Mouse (Mus musculus): ENCODE results near the gene Lifr. TPM values are rescaled to one million over a fixed set of nuclear protein-coding genes. Genes with fewer than 3 reads are reported as not detected.

Lifr gene
- polyA plus RNA-seq, 1 experiment from 2014 or later: 2.0 TPM

DNA sequence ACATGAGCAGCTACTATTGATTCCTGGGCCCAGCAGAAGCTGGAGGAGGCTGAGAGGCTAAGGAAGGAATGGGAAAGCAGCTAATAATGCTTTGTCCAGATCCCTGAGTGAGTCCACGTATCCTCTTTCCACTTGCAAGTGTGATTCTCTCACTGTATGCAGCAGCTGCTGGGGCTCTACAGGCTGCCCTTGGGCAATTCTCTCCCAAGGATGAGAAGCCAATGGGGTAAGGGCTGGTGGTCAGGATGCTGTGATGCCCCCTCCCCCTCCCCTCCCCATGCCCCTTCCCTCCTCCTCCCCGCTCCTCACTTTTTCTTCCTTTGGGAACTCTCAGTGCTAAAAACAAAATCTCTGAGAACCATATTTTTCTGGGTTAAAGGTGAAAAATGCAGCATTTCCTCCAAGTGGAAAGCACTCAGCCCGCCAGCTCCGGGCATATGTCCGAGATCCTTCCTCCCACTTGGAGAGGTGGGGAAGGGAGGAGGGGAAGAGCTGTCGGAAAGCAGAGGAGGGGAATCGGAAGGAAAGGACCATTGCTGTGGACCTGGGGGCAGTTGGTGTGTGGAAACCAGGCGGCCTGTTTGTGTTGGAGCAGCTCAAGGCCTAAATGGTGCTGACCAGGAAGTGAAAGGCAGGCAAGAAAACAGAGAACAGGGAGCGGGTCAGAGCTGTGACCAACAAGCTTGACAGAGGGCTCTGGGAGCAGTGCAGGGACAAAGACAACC, 113.4 kb downstream of the Lifr start:
- Histone ChIP-seq H3K4me3 (ENCODE audit: inconsistent target) (no peak overlapping the region), H3K36me3 (ENCODE audit: inconsistent target) (no peaks in the 10 kb centered on the region), H3K27ac (no peak overlapping the region), H3K79me2 (ENCODE audit: inconsistent target) (no peaks in the 10 kb centered on the region)
- WGBS (ENCODE audit: missing documents): 51% methylated on average over 8 of the region's 9 CpGs

- Histone ChIP-seq H3K36me3 (ENCODE audit: inconsistent target) (no peaks in the 10 kb centered on the region), H3K4me3 (ENCODE audit: inconsistent target) (no peak overlapping the region), H3K27ac (no peak overlapping the region), H3K79me2 (ENCODE audit: inconsistent target) (no peaks in the 10 kb centered on the region)
- 85% methylated on average over 13 of the region's 13 CpGs for WGBS (ENCODE audit: missing documents)
These were observed 114.5 kb downstream of the Lifr start for GRCm38 (mm10) chr15:7204917-7205316.

DNA sequence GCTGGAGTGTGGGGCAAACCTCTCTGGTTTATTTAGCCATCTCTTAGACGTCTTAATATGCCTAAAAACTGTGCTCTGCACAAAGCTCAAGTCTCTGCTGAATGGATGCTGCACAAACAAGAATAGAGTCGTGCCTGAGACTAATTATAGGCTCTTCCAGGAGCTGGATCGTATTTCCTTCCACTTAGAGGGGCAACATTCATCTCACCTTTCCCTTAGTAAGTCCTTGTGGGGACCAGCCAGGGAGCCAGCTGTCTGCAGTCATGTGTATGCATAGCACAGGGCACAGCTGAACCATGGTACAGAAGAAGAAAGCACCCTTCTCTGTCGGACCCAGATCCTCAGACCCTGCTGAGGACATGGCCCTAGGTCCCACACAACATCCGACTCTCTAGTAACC, 115.7 kb downstream of the Lifr start:
- no peaks in the 10 kb centered on the region for H3K36me3 ChIP-seq (ENCODE audit: inconsistent target)

GRCm38 (mm10) chr15:7207292-7207691, 116.9 kb downstream of the Lifr start:
- 91% methylated on average over 7 of the region's 7 CpGs for WGBS (ENCODE audit: missing documents)
- Histone ChIP-seq H3K36me3 (ENCODE audit: inconsistent target) (no peaks in the 10 kb centered on the region), H3K79me2 (ENCODE audit: inconsistent target) (no peaks in the 10 kb centered on the region), H3K27ac (no peak overlapping the region), H3K4me3 (ENCODE audit: inconsistent target) (no peak overlapping the region)

More for the DNA sequence above, 115.7 kb downstream of the Lifr start:
- Histone ChIP-seq H3K79me2 (ENCODE audit: inconsistent target) (no peaks in the 10 kb centered on the region), H3K27ac (no peak overlapping the region), H3K4me3 (ENCODE audit: inconsistent target) (no peak overlapping the region)
- WGBS (ENCODE audit: missing documents): 60% methylated on average over 5 of the region's 5 CpGs

GRCm38 (mm10) chr15:7208180-7208579, 117.8 kb downstream of the Lifr start:
- WGBS (ENCODE audit: missing documents): 64% methylated on average over 9 of the region's 9 CpGs
- Histone ChIP-seq H3K36me3 (ENCODE audit: inconsistent target) (no peaks in the 10 kb centered on the region), H3K79me2 (ENCODE audit: inconsistent target) (no peaks in the 10 kb centered on the region), H3K4me3 (ENCODE audit: inconsistent target) (no peak overlapping the region), H3K27ac (no peak overlapping the region)

DNA sequence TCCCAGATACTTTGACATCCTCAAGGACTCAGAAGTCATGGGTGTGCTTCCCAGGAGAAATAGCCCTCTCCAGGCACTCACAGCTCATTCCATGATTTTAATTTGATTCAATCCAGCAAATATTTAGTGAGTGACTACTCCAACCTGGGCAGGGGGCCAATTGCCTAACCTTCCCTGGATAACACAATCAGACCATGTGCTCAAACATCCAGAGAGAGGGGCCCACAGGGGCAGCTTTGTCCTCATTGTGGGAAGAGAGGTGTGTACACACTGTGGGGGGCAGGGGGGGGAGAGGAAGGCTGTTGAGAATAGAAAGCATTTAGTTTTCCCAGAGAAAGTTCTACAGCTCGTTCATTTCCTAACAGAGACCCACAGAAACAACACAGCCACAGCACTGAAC, 123.3 kb downstream of the Lifr start:
- Histone ChIP-seq H3K4me3 (ENCODE audit: inconsistent target) (no peak overlapping the region), H3K79me2 (ENCODE audit: inconsistent target) (no peaks in the 10 kb centered on the region), H3K36me3 (ENCODE audit: inconsistent target) (no peaks in the 10 kb centered on the region), H3K27ac (no peak overlapping the region)
- WGBS (ENCODE audit: missing documents): 17% methylated on average over 1 of the region's 1 CpGs

GRCm38 (mm10) chr15:7215845-7216244, 125.4 kb downstream of the Lifr start:
- Histone ChIP-seq H3K79me2 (ENCODE audit: inconsistent target) (no peaks in the 10 kb centered on the region), H3K4me3 (ENCODE audit: inconsistent target) (no peak overlapping the region), H3K27ac (no peak overlapping the region), H3K36me3 (ENCODE audit: inconsistent target) (no peaks in the 10 kb centered on the region)
- 89% methylated on average over 3 of the region's 3 CpGs for WGBS (ENCODE audit: missing documents)

GRCm38 (mm10) chr15:7216581-7217272, 126.3 kb downstream of the Lifr start:
- no peaks in the 10 kb centered on the region for H3K36me3 ChIP-seq (ENCODE audit: inconsistent target)
- no peak overlapping the region for H3K27ac ChIP-seq
- no peaks in the 10 kb centered on the region for H3K79me2 ChIP-seq (ENCODE audit: inconsistent target)
- 21% methylated on average over 9 of the region's 9 CpGs for WGBS (ENCODE audit: missing documents)
- H3K4me3 ChIP-seq (ENCODE audit: inconsistent target): no peak overlapping the region

- Histone ChIP-seq H3K79me2 (ENCODE audit: inconsistent target) (no peaks in the 10 kb centered on the region), H3K4me3 (ENCODE audit: inconsistent target) (no peak overlapping the region), H3K27ac (no peak overlapping the region), H3K36me3 (ENCODE audit: inconsistent target) (no peaks in the 10 kb centered on the region)
- WGBS (ENCODE audit: missing documents): 35% methylated on average over 6 of the region's 6 CpGs
These were observed 126.8 kb downstream of the Lifr start for GRCm38 (mm10) chr15:7217273-7217598.

DNA sequence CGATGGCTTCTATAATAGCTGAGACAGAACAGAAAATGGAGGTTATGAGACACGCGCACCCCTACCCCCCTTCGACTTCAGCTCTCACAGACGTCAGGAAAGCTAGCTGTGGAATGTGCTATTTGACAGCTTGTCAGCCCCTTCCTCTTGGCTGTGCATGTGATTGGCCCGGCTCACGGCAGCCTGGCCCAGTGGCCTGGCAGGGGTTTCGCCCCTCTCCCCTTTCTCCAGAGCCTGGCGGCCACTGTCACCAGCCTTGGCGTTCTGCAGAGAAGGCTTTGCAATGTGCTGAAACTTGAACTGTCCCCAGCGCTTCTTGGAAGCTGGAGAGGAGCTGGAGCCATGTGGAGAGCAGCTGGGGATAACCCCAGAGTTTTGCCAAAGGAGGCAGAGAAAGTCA, 132.4 kb downstream of the Lifr start:
- no peaks in the 10 kb centered on the region for H3K79me2 ChIP-seq (ENCODE audit: inconsistent target)
- WGBS (ENCODE audit: missing documents): 56% methylated on average over 11 of the region's 11 CpGs
- H3K36me3 ChIP-seq (ENCODE audit: inconsistent target): no peaks in the 10 kb centered on the region
- H3K4me3 ChIP-seq (ENCODE audit: inconsistent target): no peak overlapping the region
- no peak overlapping the region for H3K27ac ChIP-seq

DNA sequence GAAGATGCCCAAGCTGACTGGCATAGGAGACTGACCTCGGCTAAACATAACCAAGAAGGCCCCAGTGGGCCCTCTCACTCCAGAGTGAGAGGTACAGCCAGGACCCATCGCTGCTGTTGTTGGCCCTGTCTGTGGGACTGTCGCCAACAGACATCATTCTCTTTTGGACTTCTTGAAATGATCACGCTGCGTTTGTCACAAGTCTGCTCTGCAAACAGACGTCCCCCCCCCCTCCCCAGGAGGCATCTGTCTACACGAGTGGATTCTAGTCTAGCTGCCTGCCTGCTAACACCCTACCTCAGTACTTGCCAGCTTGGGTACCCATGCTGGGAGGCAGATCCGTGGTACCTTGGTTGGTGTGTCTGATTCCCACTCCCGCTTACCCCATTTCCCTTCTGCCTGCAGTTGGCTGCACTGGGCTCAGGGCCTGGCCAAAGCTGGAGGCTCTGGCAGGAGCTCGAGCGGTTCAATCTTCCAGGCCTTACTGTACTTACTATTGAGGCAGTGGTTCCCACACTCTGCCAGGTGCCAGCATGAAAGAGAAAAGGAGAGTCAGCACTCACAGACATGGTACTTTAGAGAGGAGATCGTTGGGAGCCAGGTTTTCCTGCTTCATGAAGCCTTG, 133.8 kb downstream of the Lifr start:
- Histone ChIP-seq H3K79me2 (ENCODE audit: inconsistent target) (no peaks in the 10 kb centered on the region), H3K27ac (no peak overlapping the region), H3K4me3 (ENCODE audit: inconsistent target) (no peak overlapping the region), H3K36me3 (ENCODE audit: inconsistent target) (no peaks in the 10 kb centered on the region)
- WGBS (ENCODE audit: missing documents): 80% methylated on average over 12 of the region's 12 CpGs

- no peaks in the 10 kb centered on the region for H3K36me3 ChIP-seq (ENCODE audit: inconsistent target)
- 4% methylated on average over 5 of the region's 5 CpGs for WGBS (ENCODE audit: missing documents)
- H3K79me2 ChIP-seq (ENCODE audit: inconsistent target): no peaks in the 10 kb centered on the region
- H3K27ac ChIP-seq: no peak overlapping the region
- H3K4me3 ChIP-seq (ENCODE audit: inconsistent target): no peak overlapping the region
These were observed 135.8 kb downstream of the Lifr start for GRCm38 (mm10) chr15:7226225-7226624.

DNA sequence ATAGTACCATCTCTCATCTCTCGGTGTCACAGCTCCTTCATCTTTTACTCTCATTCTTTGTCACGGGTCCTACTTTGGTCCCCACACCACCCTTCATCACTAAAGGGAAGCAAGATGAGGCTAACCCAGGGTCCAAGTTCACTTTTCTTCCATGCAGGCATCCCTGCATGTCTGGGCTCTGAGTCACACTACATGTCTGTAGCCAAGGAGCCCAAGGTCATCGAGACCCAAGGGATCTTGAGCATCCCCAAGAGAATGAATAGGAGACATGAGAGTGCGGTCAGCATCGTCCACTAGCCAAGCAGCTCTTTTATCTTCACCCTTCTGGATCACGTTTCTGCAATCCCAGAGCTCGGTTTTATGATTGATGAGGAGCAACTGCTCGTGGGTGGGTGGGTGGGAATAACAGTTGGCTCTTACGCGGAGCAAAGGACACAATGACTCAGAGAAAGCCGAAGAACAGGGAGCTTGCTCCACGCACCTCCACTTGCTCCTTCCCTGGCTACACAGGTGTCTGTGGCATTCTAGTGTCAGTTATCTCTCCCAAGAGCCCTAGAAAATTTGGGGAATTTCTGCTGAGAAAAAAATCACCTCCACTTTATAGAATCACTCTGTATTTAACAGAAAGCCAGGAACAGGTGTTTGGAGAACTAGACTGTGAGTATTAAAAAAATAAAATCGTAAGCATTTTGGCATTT, 143.1 kb downstream of the Lifr start:
- 85% methylated on average over 13 of the region's 13 CpGs for WGBS (ENCODE audit: missing documents)
- no peak overlapping the region for H3K4me3 ChIP-seq (ENCODE audit: inconsistent target)

DNA sequence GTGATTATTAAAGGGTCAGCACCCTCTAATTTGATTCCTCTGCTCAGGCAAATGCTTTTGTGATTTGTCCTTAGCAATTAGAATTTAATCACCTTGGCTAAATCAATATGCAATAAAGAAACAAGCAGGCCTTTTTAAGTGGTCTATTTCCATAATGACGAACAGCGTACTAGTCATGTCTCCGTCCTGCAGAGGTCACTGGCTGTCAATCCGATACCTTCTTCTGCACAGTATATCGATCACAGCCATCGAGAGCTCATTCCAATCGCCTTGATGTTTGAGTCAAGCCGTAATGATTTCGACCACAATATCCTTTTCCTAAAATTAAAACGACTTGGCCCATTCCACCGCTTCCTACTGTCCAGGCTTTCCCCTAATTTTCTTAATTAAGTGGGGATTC, 149.5 kb downstream of the Lifr start:
- WGBS (ENCODE audit: missing documents): 94% methylated on average over 11 of the region's 11 CpGs
- no peaks in the 10 kb centered on the region for H3K79me2 ChIP-seq (ENCODE audit: inconsistent target)
- no peak overlapping the region for H3K27ac ChIP-seq
- H3K36me3 ChIP-seq (ENCODE audit: inconsistent target): no peaks in the 10 kb centered on the region
- no peak overlapping the region for H3K4me3 ChIP-seq (ENCODE audit: inconsistent target)

More for the DNA sequence above, 143.1 kb downstream of the Lifr start:
- Histone ChIP-seq H3K27ac (no peak overlapping the region), H3K79me2 (ENCODE audit: inconsistent target) (no peaks in the 10 kb centered on the region), H3K36me3 (ENCODE audit: inconsistent target) (no peaks in the 10 kb centered on the region)

DNA sequence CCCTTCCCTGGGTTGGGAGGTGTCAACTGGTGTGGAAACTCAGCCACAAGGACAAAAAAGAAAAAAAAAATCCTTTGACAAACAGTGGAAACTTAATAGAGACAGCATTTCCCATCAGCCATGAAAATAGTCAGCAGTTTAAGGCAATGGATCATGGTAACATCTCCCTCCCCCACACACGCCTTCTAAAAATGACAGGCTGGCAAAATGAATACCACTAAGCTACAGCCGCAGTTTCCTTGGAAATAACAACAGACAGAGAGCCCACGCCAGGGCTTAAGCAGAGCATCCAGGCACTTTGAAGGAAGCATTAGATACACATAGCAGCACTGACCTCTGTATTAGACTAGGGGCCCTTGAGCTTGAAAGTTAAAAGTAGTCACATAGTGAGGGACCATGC, 150.5 kb downstream of the Lifr start:
- Histone ChIP-seq H3K79me2 (ENCODE audit: inconsistent target) (no peaks in the 10 kb centered on the region), H3K36me3 (ENCODE audit: inconsistent target) (no peaks in the 10 kb centered on the region), H3K27ac (no peak overlapping the region), H3K4me3 (ENCODE audit: inconsistent target) (no peak overlapping the region)
- WGBS (ENCODE audit: missing documents): 86% methylated on average over 3 of the region's 3 CpGs
